Mouse (Mus musculus) myocyte (in vitro differentiated cells): Measurements from ENCODE around the gene Ctdsp1.

Source experiments
- E2F4 ChIP-seq: IDR thresholded peaks from one replicate; pipeline ENCODE4 v1.6.1; 2011; ENCODE audit warnings: mild to moderate bottlenecking, control low read depth, moderate library complexity; ENCODE audit not compliant: insufficient read depth
- POLR2A ChIP-seq: IDR thresholded peaks from one replicate; pipeline ENCODE4 v1.6.1; 2011; ENCODE audit warnings: low read depth, mild to moderate bottlenecking, control low read depth, moderate library complexity; ENCODE audit not compliant: insufficient read length
- REST ChIP-seq: IDR thresholded peaks from one replicate; pipeline ENCODE4 v1.6.1; 2011; ENCODE audit warnings: mild to moderate bottlenecking, control low read depth, moderate library complexity; ENCODE audit not compliant: insufficient read depth, insufficient read length
- TCF12 ChIP-seq: IDR thresholded peaks from one replicate; pipeline ENCODE4 v1.6.1; 2011; ENCODE audit warnings: mild to moderate bottlenecking, control low read depth; ENCODE audit not compliant: poor library complexity, insufficient read depth, severe bottlenecking

DNA sequence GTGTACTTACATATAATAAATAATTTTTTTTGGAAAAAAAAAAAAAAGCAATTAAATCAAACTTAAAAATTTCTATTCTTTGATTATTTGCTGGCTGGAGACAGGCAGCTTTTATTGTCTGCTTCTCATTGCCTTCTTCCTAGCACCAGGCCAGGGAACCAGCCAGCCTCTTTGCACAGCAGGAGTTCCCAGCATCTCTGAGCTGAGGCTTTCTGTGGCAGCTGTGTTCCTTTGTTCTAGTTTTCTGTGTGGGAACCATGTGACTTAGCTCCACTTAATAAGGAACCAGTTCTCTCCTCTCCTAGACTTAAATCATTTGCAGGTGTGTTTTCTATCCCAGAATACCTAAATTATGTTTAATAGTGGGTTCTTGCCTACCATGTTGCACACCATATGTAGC is 33.8 kb upstream of the Ctdsp1 start:
- TF ChIP-seq POLR2A, result no peak
- no peak for TF ChIP-seq E2F4
- no peak for TF ChIP-seq TCF12
- no peak for TF ChIP-seq REST
